Mouse (Mus musculus) gastrocnemius, postnatal 25 days (tissue): ENCODE data around the gene Fam234b. TPM values are rescaled to one million over a fixed set of nuclear protein-coding genes. Genes with fewer than 3 reads are reported as not detected.

Source experiments
- DNase-seq: peaks from one replicate; pipeline ENCODE4 v3.0.0; 2022
- long read RNA-seq, 2 experiments: library from polyadenylated mRNA; stranded (forward); transcript quantifications; one replicate each; pipeline ENCODE4 v2.0.0; 2021
- total RNA-seq, 2 experiments: library from RNA; stranded (reverse); gene quantifications; 1 replicate in 1 of 2; 2 replicates in 1 of 2; pipeline ENCODE4 v1.2.3; 2021

Gene Fam234b
- 1 to 10 TPM; 3.4 to 3.9 TPM for total RNA-seq
- long read RNA-seq, experiment 1, partial matches to known transcripts: 1 of 2 reads
- long read RNA-seq, experiment 1, other reads (novel, unspliced or antisense): 1 of 2 reads
- long read RNA-seq, experiment 2, full-length matches to known transcripts: 1 of 1 reads
- long read RNA-seq, experiment 2, partial matches to known transcripts: 0 of 1 reads
- long read RNA-seq, experiment 2, other reads (novel, unspliced or antisense): 0 of 1 reads

- peak; percentile 74 for DNase-seq
Observed at GRCm38 (mm10) chr6:135197921-135198532, at the start of gene Fam234b, which contains the start of gene Hebp1. TSS of gene Fam234b (plus strand) at chr6:135197977. TSS of gene Hebp1 (minus strand) at chr6:135198022.

GRCm38 (mm10) chr6:135148506-135148905 is 49.3 kb upstream of the Fam234b start:
- DNase-seq: no peak

- no peak for DNase-seq
Observed at GRCm38 (mm10) chr6:135149175-135149574, 48.6 kb upstream of the Fam234b start.

GRCm38 (mm10) chr6:135149722-135150121 is 48.1 kb upstream of the Fam234b start:
- DNase-seq: no peak

- DNase-seq: no peak
Observed at GRCm38 (mm10) chr6:135150311-135150710, 47.5 kb upstream of the Fam234b start.

GRCm38 (mm10) chr6:135153719-135154118 is 44.1 kb upstream of the Fam234b start:
- DNase-seq: no peak

GRCm38 (mm10) chr6:135156597-135156996 is 41.2 kb upstream of the Fam234b start:
- DNase-seq: no peak

- DNase-seq: no peak
Observed at GRCm38 (mm10) chr6:135157496-135157895, 40.3 kb upstream of the Fam234b start.

GRCm38 (mm10) chr6:135158509-135158908 is 39.3 kb upstream of the Fam234b start:
- DNase-seq: no peak

GRCm38 (mm10) chr6:135161356-135161755 is 36.4 kb upstream of the Fam234b start:
- DNase-seq: no peak

GRCm38 (mm10) chr6:135162311-135162710 is 35.5 kb upstream of the Fam234b start:
- DNase-seq: no peak

- DNase-seq: no peak
Observed at GRCm38 (mm10) chr6:135162861-135163260, 34.9 kb upstream of the Fam234b start.

- DNase-seq: no peak
Observed at GRCm38 (mm10) chr6:135165191-135165590, 32.6 kb upstream of the Fam234b start.

- DNase-seq: no peak
Observed at GRCm38 (mm10) chr6:135165706-135166105, 32.1 kb upstream of the Fam234b start.

- no peak for DNase-seq
Observed at GRCm38 (mm10) chr6:135166262-135166661, 31.5 kb upstream of the Fam234b start.

- DNase-seq: no peak
Observed at GRCm38 (mm10) chr6:135166712-135167111, 31.1 kb upstream of the Fam234b start.

- peak; percentile 84 for DNase-seq
Observed at GRCm38 (mm10) chr6:135167380-135168311, 30.1 kb upstream of the Fam234b start.

GRCm38 (mm10) chr6:135168471-135168870 is 29.3 kb upstream of the Fam234b start:
- no peak for DNase-seq

GRCm38 (mm10) chr6:135169246-135169645 is 28.5 kb upstream of the Fam234b start:
- no peak for DNase-seq

- no peak for DNase-seq
Observed at GRCm38 (mm10) chr6:135171736-135172135, 26.0 kb upstream of the Fam234b start.

- no peak for DNase-seq
Observed at GRCm38 (mm10) chr6:135175014-135175413, 22.8 kb upstream of the Fam234b start.

GRCm38 (mm10) chr6:135177271-135177670 is 20.5 kb upstream of the Fam234b start:
- no peak for DNase-seq

GRCm38 (mm10) chr6:135178599-135178998 is 19.2 kb upstream of the Fam234b start:
- no peak for DNase-seq
